13 mouse cellular contexts compared by ENCODE assay signal in the genomic region with DNA sequence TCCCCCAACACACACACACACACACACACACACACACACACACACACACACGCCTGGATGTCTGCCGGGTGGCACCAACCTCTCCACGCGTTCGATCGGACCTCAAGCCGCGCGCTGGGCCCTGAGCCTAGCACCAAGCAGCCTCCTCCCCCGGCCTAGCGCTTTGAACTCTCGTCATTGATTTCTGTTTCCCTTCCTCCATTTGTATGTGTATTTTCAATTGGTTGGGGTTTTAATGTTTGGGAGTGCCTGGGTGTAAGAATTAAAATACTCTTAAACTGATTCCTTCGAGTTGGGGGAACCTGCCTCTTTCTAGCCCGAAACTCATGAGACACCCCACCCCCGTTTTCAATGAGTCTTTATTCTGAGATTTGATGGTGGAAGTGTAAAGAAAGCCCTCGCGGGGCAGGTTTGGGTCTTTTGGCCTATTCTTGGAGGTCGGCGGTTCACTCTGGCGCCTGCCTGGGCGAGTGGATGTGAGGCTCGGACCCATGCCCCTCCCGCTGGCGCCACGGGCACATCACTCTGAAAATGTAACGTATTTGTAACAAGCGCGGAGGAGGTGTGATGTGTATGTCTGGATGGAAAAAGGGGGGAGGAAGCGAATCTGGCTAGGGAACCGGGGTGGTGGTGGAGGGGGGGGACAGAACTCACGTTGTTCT. TPM values are rescaled to one million over a fixed set of nuclear protein-coding genes. Genes with fewer than 3 reads are reported as not detected.
DNase-seq lines count a peak whose midpoint lies in the region; ATAC-seq lines count a peak whose summit lies in the region.
"Had no signal": no experiment of that assay in that cellular context is flagged by ENCODE, and none has a peak within 500 bp of the region (broad histone marks: within the 10 kb centered on the region; RNA-seq: fewer than 3 reads in every experiment).

No protein-coding gene starts in this region.

- 1% methylated on average over 30 of the region's 31 CpGs for WGBS in heart, embryonic 11.5 days (ENCODE audit: insufficient replicate concordance)
- under 1% methylated on average over 31 of the region's 31 CpGs for WGBS in heart, embryonic 10.5 days
- WGBS in embryonic facial prominence, embryonic 11.5 days = 2% methylated on average over 30 of the region's 31 CpGs
- under 1% methylated on average over 31 of the region's 31 CpGs for WGBS in midbrain, embryonic 13.5 days

- H3K9ac ChIP-seq in heart, embryonic 11.5 days (ENCODE audit: low read depth, low read length) = no peak overlapping the region
- no peak overlapping the region for H3K9ac ChIP-seq in embryonic facial prominence, embryonic 11.5 days (replicated peaks; ENCODE audit: low read length)
- peak overlapping the region; percentile 61 for H3K9ac ChIP-seq in midbrain, embryonic 13.5 days (replicated peaks)
- H3K9ac ChIP-seq: heart, embryonic 15.5 days had no signal

- no peak for ATAC-seq in heart, embryonic 11.5 days (replicated peaks; ENCODE audit: insufficient number of reproducible peaks, low FRiP score, low TSS enrichment)
- ATAC-seq in embryonic facial prominence, embryonic 11.5 days (replicated peaks; ENCODE audit: insufficient number of reproducible peaks, low FRiP score, low TSS enrichment, low read depth) = no peak
- 0 out of 2 replicates have a peak, but pooled peaks have one; percentile 34 for ATAC-seq in midbrain, embryonic 13.5 days
- no peak for ATAC-seq in frontal cortex, adult (ENCODE audit: low TSS enrichment)

- H3K4me1 ChIP-seq in heart, embryonic 11.5 days (ENCODE audit: control insufficient read depth, insufficient read depth, low read length) = peaks cover 7% of the 10 kb centered on the region; the same call in 1 of the 2 replicates
- peaks cover 20% of the 10 kb centered on the region; the same call in 1 of the 2 replicates for H3K4me1 ChIP-seq in heart, embryonic 10.5 days
- no peaks in the 10 kb centered on the region; the same call in 1 of the 2 replicates for H3K4me1 ChIP-seq in embryonic facial prominence, embryonic 11.5 days (ENCODE audit: control insufficient read depth, insufficient read depth, low read length)
- H3K4me1 ChIP-seq in midbrain, embryonic 13.5 days (replicated peaks) = peaks cover 73% of the 10 kb centered on the region

- H3K27me3 ChIP-seq in heart, embryonic 11.5 days (ENCODE audit: control insufficient read depth, insufficient read depth, low read length) = peaks cover 94% of the 10 kb centered on the region
- H3K27me3 ChIP-seq in heart, embryonic 10.5 days (ENCODE audit: insufficient read depth, poor library complexity, severe bottlenecking) = peaks cover 100% of the 10 kb centered on the region
- H3K27me3 ChIP-seq in embryonic facial prominence, embryonic 11.5 days (ENCODE audit: control insufficient read depth, insufficient read depth, low read length) = peaks cover 82% of the 10 kb centered on the region
- H3K27me3 ChIP-seq in midbrain, embryonic 13.5 days = peaks cover 94% of the 10 kb centered on the region

- intact Hi-C loops in gastrocnemius, postnatal 36 days (cut with DNase I) = loop anchor here (5.0 kb wide), 1 partner anchor 337 kb away; no protein-coding TSS in a partner anchor

- no peak overlapping the region for H3K4me2 ChIP-seq in heart, embryonic 11.5 days
- no peak overlapping the region for H3K4me2 ChIP-seq in embryonic facial prominence, embryonic 11.5 days (ENCODE audit: low read depth, low read length)
- peak overlapping the region; percentile 51 for H3K4me2 ChIP-seq in midbrain, embryonic 13.5 days (replicated peaks)
- H3K4me2 ChIP-seq: heart, embryonic 15.5 days had no signal

- no peaks in the 10 kb centered on the region for H3K36me3 ChIP-seq in heart, embryonic 11.5 days (ENCODE audit: control insufficient read depth, insufficient read depth, low read length)
- H3K36me3 ChIP-seq in heart, embryonic 10.5 days = no peaks in the 10 kb centered on the region
- no peaks in the 10 kb centered on the region for H3K36me3 ChIP-seq in embryonic facial prominence, embryonic 11.5 days (replicated peaks; ENCODE audit: control insufficient read depth, insufficient read depth, low read depth, low read length)
- no peaks in the 10 kb centered on the region for H3K36me3 ChIP-seq in midbrain, embryonic 13.5 days
- H3K36me3 ChIP-seq: heart, embryonic 15.5 days had no signal

- no peaks in the 10 kb centered on the region for H3K9me3 ChIP-seq in heart, embryonic 11.5 days (replicated peaks; ENCODE audit: control insufficient read depth, low read length)
- H3K9me3 ChIP-seq in heart, embryonic 10.5 days = no peaks in the 10 kb centered on the region
- no peaks in the 10 kb centered on the region for H3K9me3 ChIP-seq in embryonic facial prominence, embryonic 11.5 days (replicated peaks; ENCODE audit: control insufficient read depth, low read length)
- H3K9me3 ChIP-seq in midbrain, embryonic 13.5 days = no peaks in the 10 kb centered on the region
- H3K9me3 ChIP-seq: heart, embryonic 15.5 days had no signal

- DNase-seq in heart, embryonic 10.5 days (ENCODE audit: low spot score) = no peak
- peak; percentile 34 for DNase-seq in cerebellum, adult 8-10 months
- DNase-seq in embryonic facial prominence, embryonic 11.5 days (ENCODE audit: low spot score) = peak; percentile 35
- DNase-seq in thymus, postnatal 0 days (ENCODE audit: low spot score) = no peak
- DNase-seq in gastrocnemius, postnatal 36 days = no peak
- DNase-seq: adrenal gland, postnatal 10 days; lung, adult 18-20 months had no signal

- H3K4me3 ChIP-seq in heart, embryonic 11.5 days (ENCODE audit: low read depth, low read length) = 0 out of 2 replicates have a peak overlapping the region, but pooled peaks have one; percentile 0
- no peak overlapping the region; the same call in 1 of the 2 replicates for H3K4me3 ChIP-seq in heart, embryonic 10.5 days
- no peak overlapping the region for H3K4me3 ChIP-seq in embryonic facial prominence, embryonic 11.5 days (ENCODE audit: low read depth, low read length)
- peak overlapping the region; percentile 33 for H3K4me3 ChIP-seq in midbrain, embryonic 13.5 days (replicated peaks)
- H3K4me3 ChIP-seq: heart, embryonic 15.5 days had no signal

- no peak overlapping the region for H3K27ac ChIP-seq in heart, embryonic 11.5 days (ENCODE audit: low read depth, low read length)
- no peak overlapping the region for H3K27ac ChIP-seq in heart, embryonic 10.5 days
- no peak overlapping the region for H3K27ac ChIP-seq in embryonic facial prominence, embryonic 11.5 days (replicated peaks; ENCODE audit: low read depth, low read length)
- H3K27ac ChIP-seq in midbrain, embryonic 13.5 days = peak overlapping the region; percentile 83
- H3K27ac ChIP-seq: heart, embryonic 15.5 days; kidney, postnatal 0 days had no signal

RNA-seq across cellular contexts. Expression of a gene that starts 7.3 kb away (rescaled TPM):
- polyA plus RNA-seq in heart, embryonic 11.5 days (2014; fragmentation: Nextera tagmentation; extraction: Ambion mirVana) = not detected in 2 replicates
- not detected in 2 replicates for polyA plus RNA-seq in heart, embryonic 10.5 days (2016; fragmentation: Nextera tagmentation; extraction: Ambion mirVana)
- 0.08 TPM in 2 replicates for polyA plus RNA-seq in embryonic facial prominence, embryonic 11.5 days (2014; fragmentation: Nextera tagmentation; extraction: Ambion mirVana)
- polyA plus RNA-seq in midbrain, embryonic 13.5 days (2015; fragmentation: Nextera tagmentation; extraction: Ambion mirVana) = 12.9 and 14.4 TPM in 2 replicates
- not detected in 2 replicates for polyA plus RNA-seq in thymus, postnatal 0 days (2015; fragmentation: Nextera tagmentation; extraction: Ambion mirVana)
- total RNA-seq in gastrocnemius, postnatal 36 days (2021) = not detected
- total RNA-seq: adrenal gland, postnatal 10 days had no signal
- polyA plus RNA-seq: C2C12; heart, embryonic 15.5 days; kidney, postnatal 0 days had no signal

Comparison
In these comparisons a context has a peak if more than half of its experiments do, and no peak if none do; other contexts are left out.
1. H3K4me3 ChIP-seq: peak in heart, embryonic 11.5 days (single experiment) and midbrain, embryonic 13.5 days (single experiment); none in heart, embryonic 10.5 days (single experiment) and embryonic facial prominence, embryonic 11.5 days (single experiment).
2. DNase-seq: peak in cerebellum, adult 8-10 months (single experiment) and embryonic facial prominence, embryonic 11.5 days (single experiment); none in heart, embryonic 10.5 days (single experiment), thymus, postnatal 0 days (single experiment) and gastrocnemius, postnatal 36 days (0 of 2).
3. RNA of a gene that starts 7.3 kb away (polyA plus RNA-seq): 12.9 to 14.4 TPM in midbrain, embryonic 13.5 days; 0.08 TPM in embryonic facial prominence, embryonic 11.5 days, not detected in heart, embryonic 10.5 days, not detected in heart, embryonic 11.5 days and not detected in thymus, postnatal 0 days; every median in the first group is over 10 times any median in the second.